Mouse (Mus musculus) heart, embryonic 15.5 days (tissue): ENCODE measurements around the gene Tm4sf1. TPM values are rescaled to one million over a fixed set of nuclear protein-coding genes. Genes with fewer than 3 reads are reported as not detected.

Experiments
- ATAC-seq: fragments of 200-750 bp; cut with Nextera tagmentation; replicated peaks from 2 replicates; pipeline ENCODE4 v1.8.0; 2017; ENCODE audit warnings: low read depth, moderate TSS enrichment; ENCODE audit not compliant: insufficient number of reproducible peaks, insufficient read depth, low FRiP score
- H3K27ac ChIP-seq: fragments of 300-500 bp; sonication (generic); 2 replicates; pipeline ENCODE4 v1.5.1; 2015; ENCODE audit warnings: mild to moderate bottlenecking, inconsistent platforms
- H3K27me3 ChIP-seq: fragments of 300-500 bp; sonication (generic); 2 replicates; pipeline ENCODE4 v1.6.1; 2015; ENCODE audit warnings: inconsistent platforms
- H3K36me3 ChIP-seq: fragments of 300-500 bp; sonication (generic); 2 replicates; pipeline ENCODE4 v1.6.1; 2015; ENCODE audit warnings: mild to moderate bottlenecking, inconsistent platforms
- H3K4me1 ChIP-seq: fragments of 300-500 bp; sonication (generic); replicated peaks from 2 replicates; pipeline ENCODE4 v1.6.1; 2015; ENCODE audit warnings: inconsistent platforms
- H3K4me2 ChIP-seq: fragments of 300-500 bp; sonication (generic); 2 replicates; pipeline ENCODE4 v1.6.1; 2015; ENCODE audit warnings: inconsistent platforms, mild to moderate bottlenecking, moderate library complexity
- H3K4me3 ChIP-seq: fragments of 300-500 bp; sonication (generic); 2 replicates; pipeline ENCODE4 v1.5.1; 2015; ENCODE audit warnings: mild to moderate bottlenecking, inconsistent platforms
- H3K9ac ChIP-seq: fragments of 300-500 bp; sonication (generic); 2 replicates; pipeline ENCODE4 v1.6.1; 2015; ENCODE audit warnings: mild to moderate bottlenecking, inconsistent platforms
- H3K9me3 ChIP-seq: fragments of 300-500 bp; sonication (generic); replicated peaks from 2 replicates; pipeline ENCODE4 v1.6.1; 2016; ENCODE audit warnings: inconsistent platforms
- WGBS: fragments of 180-500 bp; shearing (Covaris S2); methylation state at CpG from one replicate; pipeline ENCODE4 v1.1.7; 2015; ENCODE audit warnings: mixed read lengths; 5-methylcytosine and 5-hydroxymethylcytosine counted together
- polyA plus RNA-seq: library from polyadenylated mRNA; unstranded; fragments of >200 nt; fragmentation: Nextera tagmentation; extraction: Ambion mirVana; gene quantifications from 2 replicates; pipeline ENCODE4 v1.2.1, GENCODE M21; 2015

Tm4sf1 gene
- polyA plus RNA-seq, 1 experiment from 2014 or later: 303 TPM

DNA sequence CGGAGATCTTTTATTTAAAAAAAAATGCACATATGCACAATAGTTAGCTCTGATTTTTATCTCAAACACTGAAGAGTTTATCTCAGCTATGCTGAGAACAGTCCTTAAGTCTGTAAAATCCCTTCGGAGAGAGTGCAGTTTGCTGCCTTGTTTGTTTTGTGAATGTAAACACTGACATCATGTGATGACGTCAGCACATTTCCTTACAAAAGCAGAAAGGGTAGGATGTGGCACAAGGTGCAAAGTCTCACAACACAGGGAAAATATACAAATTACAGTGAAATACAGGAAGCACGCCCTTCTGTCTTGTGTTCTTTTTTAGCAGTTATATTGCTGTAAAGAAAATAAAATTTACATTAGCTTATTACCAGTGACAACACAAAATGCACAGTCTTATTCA, 14.3 kb downstream of the Tm4sf1 start:
- Histone ChIP-seq H3K4me3 (no peak overlapping the region), H3K4me2 (no peak overlapping the region), H3K9me3 (no peaks in the 10 kb centered on the region; the same call in 1 of the 2 replicates), H3K36me3 (peaks cover 4% of the 10 kb centered on the region), H3K27me3 (no peaks in the 10 kb centered on the region), H3K9ac (no peak overlapping the region), H3K4me1 (peaks cover 6% of the 10 kb centered on the region), H3K27ac (peak overlapping the region; percentile 84; the same call in 1 of the 2 replicates)
- ATAC-seq: no peak
- WGBS: 47% methylated on average over 4 of the region's 4 CpGs

DNA sequence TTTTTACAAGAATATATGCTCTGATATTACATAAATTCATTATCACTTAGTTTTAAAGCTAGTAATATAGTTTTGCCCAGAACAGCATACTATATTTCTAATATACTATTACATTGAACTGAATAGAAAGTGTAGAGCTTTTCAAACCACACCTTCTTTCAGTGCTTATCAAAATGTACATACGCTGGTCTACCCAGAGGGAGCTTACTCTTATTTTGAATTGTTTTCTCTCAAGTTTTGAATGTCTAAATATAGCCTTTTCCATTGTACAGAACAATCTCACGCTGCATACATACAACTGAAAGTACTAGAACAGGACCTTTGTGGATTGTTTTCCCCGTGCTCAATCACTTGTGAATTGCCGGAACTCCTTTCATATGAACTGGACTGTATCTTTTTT, 23.6 kb downstream of the Tm4sf1 start:
- no peaks in the 10 kb centered on the region; the same call in 1 of the 2 replicates for H3K9me3 ChIP-seq
- H3K4me3 ChIP-seq: no peak overlapping the region
- H3K4me1 ChIP-seq: no peaks in the 10 kb centered on the region
- 60% methylated on average over 4 of the region's 4 CpGs for WGBS
- H3K27me3 ChIP-seq: no peaks in the 10 kb centered on the region
- peaks cover 4% of the 10 kb centered on the region for H3K36me3 ChIP-seq
- ATAC-seq: no peak
- no peak overlapping the region for H3K4me2 ChIP-seq
- no peak overlapping the region for H3K27ac ChIP-seq
- H3K9ac ChIP-seq: no peak overlapping the region

DNA sequence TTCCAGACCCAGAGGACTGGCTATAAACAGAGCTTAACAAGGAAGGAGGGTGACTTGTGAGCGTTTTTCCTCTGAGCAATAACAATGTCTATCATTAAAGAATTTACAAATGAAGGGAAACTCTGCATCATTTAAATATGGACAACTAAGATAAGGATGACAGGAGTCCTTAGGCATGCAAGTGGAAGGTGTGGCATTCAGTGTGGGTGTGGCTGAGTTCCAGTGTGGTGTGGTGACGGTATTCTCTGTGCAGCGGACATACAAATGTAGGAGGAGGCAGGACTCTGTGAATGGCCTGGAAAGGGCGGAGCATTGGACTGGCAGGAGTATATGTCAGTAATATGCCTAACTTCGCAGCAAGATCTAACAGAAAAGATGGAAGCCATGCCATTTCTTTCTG, 24.3 kb downstream of the Tm4sf1 start:
- 63% methylated on average over 5 of the region's 5 CpGs for WGBS
- peak; percentile 58; the same call in 1 of the 2 replicates for ATAC-seq
- H3K27ac ChIP-seq: 0 out of 2 replicates have a peak overlapping the region, but pooled peaks have one; percentile 15

DNA sequence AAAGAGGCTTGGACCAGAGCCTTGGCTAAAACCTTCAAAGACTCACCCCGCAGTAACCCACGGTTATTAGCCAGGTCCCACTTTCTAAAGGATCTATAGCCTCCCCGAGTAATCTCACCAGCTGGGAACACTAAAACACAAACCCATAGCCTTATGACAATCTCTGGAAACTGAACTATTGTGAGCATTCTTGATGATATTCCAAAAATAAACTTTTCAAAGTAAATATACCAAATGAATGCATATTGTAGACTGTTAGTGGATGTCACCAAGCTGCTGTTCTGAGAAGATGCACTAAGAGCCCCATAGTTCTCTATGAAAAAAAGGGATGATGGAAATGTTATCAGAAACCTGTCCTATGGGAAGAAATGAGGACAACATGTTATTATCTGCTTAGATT, 25.0 kb downstream of the Tm4sf1 start:
- Histone ChIP-seq H3K9me3 (no peaks in the 10 kb centered on the region), H3K4me2 (no peak overlapping the region), H3K27ac (no peak overlapping the region), H3K4me1 (no peaks in the 10 kb centered on the region), H3K27me3 (no peaks in the 10 kb centered on the region), H3K4me3 (no peak overlapping the region), H3K36me3 (no peaks in the 10 kb centered on the region), H3K9ac (no peak overlapping the region)
- WGBS: 81% methylated on average over 3 of the region's 3 CpGs
- ATAC-seq: no peak

More for the DNA sequence above, 24.3 kb downstream of the Tm4sf1 start:
- Histone ChIP-seq H3K36me3 (no peaks in the 10 kb centered on the region), H3K27me3 (no peaks in the 10 kb centered on the region), H3K4me2 (no peak overlapping the region), H3K4me1 (no peaks in the 10 kb centered on the region), H3K9me3 (no peaks in the 10 kb centered on the region; the same call in 1 of the 2 replicates), H3K9ac (no peak overlapping the region), H3K4me3 (no peak overlapping the region)

DNA sequence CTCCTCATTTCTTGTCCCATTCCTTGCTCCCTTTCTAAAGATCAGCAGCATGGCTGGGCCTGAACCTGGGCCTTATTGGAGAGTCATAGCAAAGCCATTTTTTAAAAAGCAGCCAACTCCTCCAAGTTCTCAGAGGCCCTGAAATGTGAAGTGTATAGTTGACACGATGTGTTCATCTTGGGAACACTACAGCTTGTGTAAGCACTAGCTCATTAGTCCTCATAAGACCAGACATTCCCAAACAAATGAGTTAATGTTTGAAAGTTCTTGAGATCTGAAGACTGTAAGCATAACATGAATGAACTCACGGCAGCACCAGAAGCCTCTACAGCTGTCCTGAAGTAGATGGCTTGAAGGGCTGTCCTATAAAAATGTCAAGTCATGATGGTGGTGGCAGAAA, 32.8 kb downstream of the Tm4sf1 start:
- no peak overlapping the region for H3K27ac ChIP-seq
- H3K27me3 ChIP-seq: no peaks in the 10 kb centered on the region
- H3K36me3 ChIP-seq: no peaks in the 10 kb centered on the region
- no peaks in the 10 kb centered on the region for H3K9me3 ChIP-seq
- WGBS: 71% methylated on average over 2 of the region's 2 CpGs
- H3K4me2 ChIP-seq: no peak overlapping the region
- no peak for ATAC-seq
- no peak overlapping the region for H3K9ac ChIP-seq
- H3K4me3 ChIP-seq: no peak overlapping the region
- no peaks in the 10 kb centered on the region for H3K4me1 ChIP-seq

DNA sequence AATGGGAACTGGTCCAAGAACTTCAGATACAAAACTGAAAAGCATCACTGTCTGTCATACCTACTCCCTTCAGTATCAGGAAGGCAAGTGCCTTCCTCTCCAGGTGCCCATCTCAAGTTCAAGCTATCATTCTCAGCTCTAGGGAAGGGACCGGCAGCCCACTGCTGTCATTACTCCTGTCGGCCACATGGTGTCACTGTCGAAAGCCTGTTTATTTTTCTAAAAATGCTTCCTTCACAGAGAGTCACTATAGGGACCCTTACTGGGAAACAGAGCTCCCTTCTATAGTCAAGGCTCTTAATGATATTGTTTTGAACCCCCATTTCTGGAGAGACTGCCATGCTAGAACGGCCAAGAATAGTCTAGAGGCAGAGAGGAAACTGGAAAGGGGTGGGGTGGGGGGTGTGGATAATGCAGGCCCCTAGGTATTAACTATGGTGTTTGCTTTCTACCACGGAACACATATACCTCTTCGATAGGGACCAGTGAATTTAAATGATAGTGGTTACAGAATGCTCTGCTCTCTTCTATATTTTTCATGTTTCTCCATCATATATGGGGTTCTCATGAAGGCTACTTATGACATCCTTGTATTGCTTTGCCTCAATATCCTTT, 34.1 kb downstream of the Tm4sf1 start:
- Histone ChIP-seq H3K36me3 (no peaks in the 10 kb centered on the region), H3K4me1 (no peaks in the 10 kb centered on the region), H3K27me3 (no peaks in the 10 kb centered on the region), H3K9ac (no peak overlapping the region), H3K4me3 (no peak overlapping the region), H3K9me3 (no peaks in the 10 kb centered on the region), H3K27ac (no peak overlapping the region), H3K4me2 (no peak overlapping the region)
- no peak for ATAC-seq
- 32% methylated on average over 6 of the region's 6 CpGs for WGBS

DNA sequence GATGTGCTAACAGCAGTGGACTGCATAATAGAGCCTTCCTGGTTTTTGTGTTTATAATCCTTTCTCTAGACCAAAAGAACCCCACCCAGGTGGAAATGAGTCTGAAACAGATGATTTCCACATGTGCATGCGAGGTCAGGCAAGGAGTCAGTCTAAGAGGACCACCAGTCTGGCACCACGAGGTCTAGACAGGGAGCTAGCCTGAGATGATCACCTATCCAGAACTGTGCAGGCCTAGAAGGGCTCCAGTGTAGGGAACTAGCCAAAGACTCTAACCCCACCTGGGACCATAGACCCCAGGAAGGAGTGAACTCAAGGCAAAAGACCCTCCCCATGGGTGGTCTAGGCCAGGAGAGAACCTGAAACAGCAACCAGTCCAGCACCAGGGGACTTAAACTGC, 48.7 kb downstream of the Tm4sf1 start:
- 67% methylated on average over 2 of the region's 2 CpGs for WGBS
- no peak overlapping the region for H3K4me2 ChIP-seq
- H3K9me3 ChIP-seq: no peaks in the 10 kb centered on the region
- no peaks in the 10 kb centered on the region for H3K4me1 ChIP-seq
- H3K4me3 ChIP-seq: no peak overlapping the region
- no peak overlapping the region for H3K27ac ChIP-seq
- 0 out of 2 replicates have a peak, but pooled peaks have one; percentile 47 for ATAC-seq
- no peak overlapping the region for H3K9ac ChIP-seq
- no peaks in the 10 kb centered on the region for H3K27me3 ChIP-seq
- H3K36me3 ChIP-seq: no peaks in the 10 kb centered on the region

DNA sequence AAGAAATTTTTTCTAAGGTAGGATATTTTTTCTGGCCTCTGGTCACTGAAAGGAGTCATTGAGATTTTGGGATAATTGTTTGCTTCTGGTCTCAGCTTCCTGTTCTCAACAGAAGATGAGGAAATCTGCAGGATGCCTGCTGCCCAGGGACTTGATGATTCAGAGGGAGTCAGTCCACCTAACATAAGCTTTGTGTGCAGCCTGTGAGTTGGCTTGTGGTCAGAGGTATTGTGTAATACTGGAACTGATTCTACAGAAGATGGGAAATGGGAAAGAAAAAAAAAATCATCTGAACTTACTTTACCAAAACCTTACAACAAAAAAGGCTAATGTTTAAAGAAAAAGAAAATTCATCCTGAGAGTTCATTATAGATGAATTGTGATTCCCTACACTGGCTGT, 49.2 kb downstream of the Tm4sf1 start:
- Histone ChIP-seq H3K4me1 (no peaks in the 10 kb centered on the region), H3K36me3 (no peaks in the 10 kb centered on the region), H3K27me3 (no peaks in the 10 kb centered on the region), H3K9ac (no peak overlapping the region), H3K4me2 (no peak overlapping the region), H3K4me3 (no peak overlapping the region), H3K9me3 (no peaks in the 10 kb centered on the region), H3K27ac (no peak overlapping the region)
- ATAC-seq: no peak

DNA sequence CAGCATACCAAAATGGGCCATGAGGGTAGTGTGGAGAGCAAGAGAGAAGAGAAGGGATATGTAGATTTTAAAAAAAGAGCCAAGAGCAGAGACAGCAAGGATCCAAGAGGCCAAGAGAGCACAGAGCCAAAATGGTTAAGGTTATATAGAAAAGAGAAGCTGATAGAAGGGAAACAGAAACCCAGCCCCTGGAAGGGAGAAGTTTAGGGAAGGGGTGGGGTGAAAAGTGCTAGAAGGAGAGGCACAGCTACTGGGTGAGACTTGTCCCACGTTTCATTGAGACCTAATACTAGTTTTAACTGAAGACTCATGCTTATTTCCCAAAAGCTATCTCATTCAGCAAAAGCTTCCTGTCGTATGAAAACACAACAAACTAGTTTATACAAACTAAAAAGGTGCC, 56.5 kb downstream of the Tm4sf1 start:
- WGBS: 57% methylated on average over 2 of the region's 2 CpGs

More for the DNA sequence above, 56.5 kb downstream of the Tm4sf1 start:
- Histone ChIP-seq H3K27me3 (no peaks in the 10 kb centered on the region), H3K4me3 (no peak overlapping the region), H3K27ac (no peak overlapping the region), H3K4me1 (no peaks in the 10 kb centered on the region), H3K9me3 (no peaks in the 10 kb centered on the region), H3K9ac (no peak overlapping the region), H3K4me2 (no peak overlapping the region), H3K36me3 (no peaks in the 10 kb centered on the region)
- ATAC-seq: no peak

Other genes with a start within 250 kb of the Tm4sf1 start
- gene Tm4sf4, start 123.3 kb upstream of the Tm4sf1 start, polyA plus RNA-seq: 0.86 and 1.2 TPM in 2 replicates